Mouse (Mus musculus) 3T3-L1 (cell line): ENCODE data around the gene Nme7.

Source experiments
- DNase-seq: peaks from one replicate; pipeline ENCODE4 v3.0.0-alpha.2; 2015; ENCODE audit warnings: low read depth, low spot score

Gene Nme7

GRCm38 (mm10) chr1:164303821-164304220 is at the start of gene Nme7:
Gene Nme7 (plus strand): TSS chr1:164304121.
- no peak for DNase-seq

GRCm38 (mm10) chr1:164254836-164255235 is 49.1 kb upstream of the Nme7 start:
- DNase-seq: no peak

DNA sequence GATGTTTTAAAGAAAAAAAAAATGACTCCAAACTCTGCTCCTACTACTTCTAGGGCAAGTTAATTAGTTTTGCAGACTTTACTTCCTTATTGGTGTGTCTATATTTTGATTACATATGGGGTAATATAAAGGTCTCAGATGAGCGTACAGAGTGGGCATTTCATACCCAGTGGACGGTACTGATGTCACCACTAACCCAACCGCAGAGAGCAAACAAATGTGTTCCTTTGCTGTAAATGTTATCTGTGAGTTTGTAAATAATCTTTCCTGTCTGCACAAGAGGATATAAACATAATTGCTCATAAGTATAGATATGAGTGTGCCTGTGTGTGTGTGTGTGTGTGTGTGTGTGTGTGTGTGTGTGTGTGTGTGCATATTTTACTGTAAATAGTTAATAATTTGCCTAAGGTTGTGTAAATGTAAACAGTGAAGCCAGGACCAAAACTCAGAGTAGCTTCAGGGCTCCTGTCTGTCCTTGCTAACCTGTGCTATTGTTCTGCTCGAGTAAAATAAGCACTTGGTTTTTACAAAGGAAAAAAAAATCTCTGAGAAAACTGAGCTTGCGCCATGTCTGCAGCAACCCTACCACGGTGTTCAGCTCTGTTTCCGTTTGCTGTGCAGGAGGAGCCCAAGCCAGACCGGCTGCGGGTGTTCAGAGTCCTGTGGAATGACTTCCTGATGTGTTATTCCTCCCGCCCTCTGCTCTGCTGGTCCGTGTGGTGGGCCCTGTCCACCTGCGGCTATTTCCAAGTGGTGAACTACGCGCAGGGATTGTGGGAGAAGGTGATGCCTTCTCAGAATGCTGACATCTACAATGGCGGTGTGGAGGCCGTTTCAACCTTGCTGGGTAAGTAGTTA is 43.5 kb upstream of the Nme7 start:
- DNase-seq: no peak

DNA sequence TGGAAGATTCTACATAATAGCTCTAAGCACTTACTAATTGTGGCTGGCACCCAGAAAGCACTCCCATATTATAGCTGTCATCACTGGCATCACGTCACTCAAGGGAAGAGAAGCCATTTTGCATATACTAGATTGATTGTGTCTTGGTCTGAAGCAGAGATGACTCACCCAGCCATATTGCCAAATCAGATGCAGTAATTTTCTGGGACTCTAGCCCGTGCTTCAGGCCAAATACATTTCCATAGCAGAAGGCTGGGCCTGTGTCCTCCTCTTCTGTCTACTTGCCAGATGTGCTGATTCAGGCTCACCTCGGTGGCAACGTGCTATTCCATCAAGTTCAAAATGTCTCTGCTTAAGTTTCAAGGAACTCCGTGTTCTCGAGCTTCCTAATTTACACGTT is 42.4 kb upstream of the Nme7 start:
- DNase-seq: peak; percentile 100

DNA sequence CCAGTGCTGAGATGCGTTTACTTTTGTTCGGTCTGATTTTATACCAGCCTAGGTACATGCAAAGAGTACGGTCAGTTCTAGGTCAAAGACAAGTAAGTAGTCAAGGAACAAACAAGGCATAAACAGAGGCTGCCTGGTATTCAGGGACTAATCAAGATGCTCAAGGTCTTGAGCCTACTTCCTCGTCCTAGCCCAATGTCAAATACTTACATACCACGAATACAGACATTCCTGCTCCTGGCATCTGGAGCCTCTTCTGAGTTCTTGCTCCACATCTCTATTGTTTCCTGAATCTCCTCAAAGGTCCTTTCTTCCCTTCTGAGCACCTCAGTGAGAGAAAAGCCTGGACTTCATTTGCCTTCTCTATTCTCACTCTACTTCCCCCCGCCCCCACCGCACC is 33.0 kb upstream of the Nme7 start:
- DNase-seq: no peak

DNA sequence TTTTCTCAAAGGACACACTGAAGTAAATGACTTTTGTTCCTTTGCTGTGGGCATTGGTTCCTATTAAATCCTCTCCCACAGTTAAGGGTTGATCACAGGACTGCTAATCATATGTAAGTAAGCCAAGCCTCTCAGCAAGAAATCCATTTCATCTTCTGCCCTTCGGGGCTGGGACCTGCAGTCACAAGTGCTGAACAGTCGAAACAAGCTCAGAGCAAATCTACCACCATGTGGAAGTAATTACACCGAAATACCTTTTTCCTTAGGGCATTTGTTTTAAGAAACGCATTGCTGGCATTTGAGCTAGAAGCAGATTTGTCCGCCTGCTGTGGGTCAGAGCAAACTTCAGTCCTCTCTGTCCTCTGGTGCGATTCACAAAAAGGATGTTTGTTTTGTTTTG is 30.3 kb upstream of the Nme7 start:
- DNase-seq: peak; percentile 88

GRCm38 (mm10) chr1:164275455-164275954 is 28.4 kb upstream of the Nme7 start, which contains the start of gene Ccdc181:
Gene Ccdc181 (plus strand): TSS chr1:164275585.
- peak; percentile 75 for DNase-seq

- DNase-seq: peak; percentile 88
Observed at GRCm38 (mm10) chr1:164276552-164276951, 27.4 kb upstream of the Nme7 start.

- DNase-seq: no peak
Observed at GRCm38 (mm10) chr1:164279332-164279731, 24.6 kb upstream of the Nme7 start.

- DNase-seq: no peak
Observed at GRCm38 (mm10) chr1:164284007-164284406, 19.9 kb upstream of the Nme7 start.

GRCm38 (mm10) chr1:164287406-164287805 is 16.5 kb upstream of the Nme7 start:
- DNase-seq: no peak

- DNase-seq: peak; percentile 49
Observed at GRCm38 (mm10) chr1:164292040-164292439, 11.9 kb upstream of the Nme7 start.

- no peak for DNase-seq
Observed at GRCm38 (mm10) chr1:164294071-164294470, 9.8 kb upstream of the Nme7 start.

DNA sequence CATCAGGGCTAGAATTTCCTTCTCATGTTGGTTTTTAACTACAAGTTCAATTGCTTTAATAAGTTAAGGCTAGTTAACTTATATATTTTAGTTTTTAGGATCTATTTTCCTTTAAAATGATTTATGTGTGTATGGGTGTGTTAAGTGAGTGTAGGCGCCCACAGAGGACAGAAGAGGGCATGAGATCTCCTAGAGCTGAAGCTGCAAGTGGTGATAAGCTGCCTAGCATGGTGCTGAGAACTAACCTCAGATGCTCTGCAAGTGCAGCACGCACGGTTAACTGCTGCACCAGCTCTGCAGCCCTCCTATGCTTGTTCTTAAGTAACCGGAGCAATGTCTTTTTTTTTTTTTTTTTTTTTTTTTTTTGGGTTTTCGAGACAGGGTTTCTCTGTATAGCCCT is 7.4 kb upstream of the Nme7 start:
- DNase-seq: no peak

DNA sequence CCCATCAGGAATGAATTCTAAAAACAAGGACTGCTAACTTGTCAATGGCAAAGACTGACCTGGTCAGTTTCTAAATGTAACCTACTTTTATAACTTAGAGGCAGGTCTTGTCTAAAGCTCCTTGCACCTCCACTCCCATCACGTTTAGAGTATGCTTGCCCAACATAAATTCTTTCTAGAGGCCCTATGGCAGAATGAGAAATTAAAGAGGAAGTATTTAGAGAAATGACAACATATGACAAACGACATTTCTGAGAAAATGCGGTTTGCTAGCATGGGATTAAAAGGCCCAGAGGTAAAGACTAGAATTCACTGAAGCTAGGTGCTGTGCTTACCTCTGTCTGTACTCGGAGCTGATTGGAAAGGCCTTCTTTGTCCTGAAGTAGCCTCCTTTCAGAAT is 2.0 kb upstream of the Nme7 start:
- no peak for DNase-seq

GRCm38 (mm10) chr1:164307124-164307751 is 3.3 kb downstream of the Nme7 start, which contains the start of gene Blzf1:
Gene Blzf1 (minus strand): TSS chr1:164307489.
- peak; percentile 100 for DNase-seq

DNA sequence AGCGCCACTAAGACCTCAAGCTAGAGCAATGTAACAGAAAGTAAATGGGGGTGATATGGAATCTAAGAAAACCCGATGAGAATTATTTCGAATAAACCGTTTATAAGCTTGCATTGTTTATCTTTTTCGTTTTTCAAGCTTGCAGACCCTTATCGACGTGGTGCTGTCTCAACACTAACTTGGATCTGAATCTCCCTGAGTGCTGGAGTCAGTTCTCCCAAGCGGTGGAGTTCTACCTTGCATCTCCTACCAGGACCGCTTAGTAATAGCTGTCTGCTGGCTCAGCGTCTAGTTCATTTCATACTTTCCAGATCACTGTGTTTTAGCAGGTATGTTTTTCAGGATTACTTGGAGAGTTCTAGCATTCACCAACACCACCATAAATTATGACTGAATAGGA is 4.0 kb downstream of the Nme7 start:
- peak; percentile 59 for DNase-seq

- DNase-seq: no peak
Observed at GRCm38 (mm10) chr1:164314085-164314484, 10.2 kb downstream of the Nme7 start.

- peak; percentile 45 for DNase-seq
Observed at GRCm38 (mm10) chr1:164315266-164315665, 11.3 kb downstream of the Nme7 start.

DNA sequence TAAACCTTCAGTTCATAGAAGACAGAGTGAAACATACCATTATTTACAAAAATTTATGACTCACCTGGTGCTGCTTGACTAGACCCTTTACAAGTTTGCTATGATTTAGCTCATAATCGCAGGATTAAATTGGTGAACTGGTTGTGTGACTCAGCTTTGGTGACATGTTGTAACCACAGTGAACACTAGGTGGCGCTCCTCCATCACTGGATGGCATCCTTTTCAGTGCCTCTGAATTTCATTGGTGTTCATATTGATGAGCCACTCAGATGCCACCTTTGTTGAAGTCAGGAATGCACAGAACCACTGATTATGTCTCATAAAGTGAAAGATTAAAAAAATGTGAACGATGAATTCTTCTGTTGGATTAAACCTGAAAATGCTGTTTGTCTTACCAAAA is 12.8 kb downstream of the Nme7 start:
- peak; percentile 86 for DNase-seq

GRCm38 (mm10) chr1:164317261-164317660 is 13.3 kb downstream of the Nme7 start:
- DNase-seq: no peak

- no peak for DNase-seq
Observed at GRCm38 (mm10) chr1:164318474-164318873, 14.6 kb downstream of the Nme7 start.
